Comparison of ENCODE assay signal across 8 mouse cellular contexts in the genomic region with DNA sequence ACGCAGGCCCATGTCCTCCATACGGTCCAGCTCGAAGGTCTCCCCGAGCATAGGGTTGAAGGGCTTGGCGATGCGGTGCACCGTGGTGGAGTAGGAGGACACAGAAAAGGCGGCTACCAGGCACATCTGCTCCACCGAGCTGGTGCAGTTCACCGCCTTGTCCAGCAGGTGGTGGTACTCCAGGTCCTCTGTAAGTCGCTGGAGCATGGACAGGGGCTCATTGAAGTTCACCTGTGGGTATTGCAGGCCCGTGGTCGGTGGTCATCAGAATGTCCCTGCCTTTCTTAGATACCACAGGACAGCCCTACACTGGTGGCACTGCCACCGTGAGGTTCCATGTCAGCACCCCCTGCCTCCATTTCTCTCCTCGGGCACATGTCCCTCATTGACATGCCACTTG.
DNase-seq lines count a peak whose midpoint lies in the region; ATAC-seq and TF ChIP-seq lines count a peak whose summit lies in the region.

No protein-coding gene starts in this region.

- TF ChIP-seq POLR2A in cerebellum, adult 2 months (IDR thresholded peaks at IDR 0.05; ENCODE audit: borderline replicate concordance, insufficient read depth, low read length): no peak

- DNase-seq in 3T3-L1 (ENCODE audit: low read depth, low spot score) (peak; percentile 63), G1E (ENCODE audit: low spot score) (peak; percentile 24)
- DNase-seq in cerebellum, adult 2 months: peak; percentile 65 to 81
- DNase-seq in forelimb bud, embryonic 11.5 days (ENCODE audit: low read depth, low spot score): peak; percentile 63
- peak; percentile 66 to 77 for DNase-seq in kidney, postnatal 25 days
- peak; percentile 75 for DNase-seq in lung, embryonic 14.5 days
- peak; percentile 71 for DNase-seq in retina, postnatal 1 day
- peak; percentile 22 to 60 for DNase-seq in urinary bladder, adult 18-20 months (ENCODE audit: low spot score in 2 of 2)

- ATAC-seq in G1E (ENCODE audit: extremely low read depth, insufficient number of reproducible peaks, low FRiP score, poor library complexity, severe bottlenecking): no peak
- ATAC-seq in lung, embryonic 14.5 days (ENCODE audit: insufficient read depth): no peak; the same call in 1 of the 2 replicates

- H3K36me3 ChIP-seq in G1E (replicated peaks): no peaks in the 10 kb centered on the region
- no peaks in the 10 kb centered on the region for H3K36me3 ChIP-seq in lung, embryonic 14.5 days (ENCODE audit: insufficient read depth)

- 29% methylated on average over 15 of the region's 15 CpGs for WGBS in cerebellum, adult 2 months
- 32% methylated on average over 15 of the region's 15 CpGs for WGBS in lung, embryonic 14.5 days

- no peak overlapping the region for H3K4me3 ChIP-seq in G1E (ENCODE audit: low read depth, low read length)
- H3K4me3 ChIP-seq in cerebellum, adult 2 months (replicated peaks; ENCODE audit: insufficient read depth, low read depth, low read length): no peak overlapping the region
- no peak overlapping the region for H3K4me3 ChIP-seq in lung, embryonic 14.5 days (ENCODE audit: low read depth, low read length)

- H3K9me3 ChIP-seq in G1E (replicated peaks): no peaks in the 10 kb centered on the region
- H3K9me3 ChIP-seq in lung, embryonic 14.5 days (ENCODE audit: low read depth, low read length): no peaks in the 10 kb centered on the region

- H3K27me3 ChIP-seq in G1E (ENCODE audit: insufficient read depth, low read length): peaks cover 6% of the 10 kb centered on the region; the same call in 1 of the 2 replicates
- H3K27me3 ChIP-seq in cerebellum, adult 2 months (ENCODE audit: control insufficient read depth, insufficient read depth, low read length): no peaks in the 10 kb centered on the region
- H3K27me3 ChIP-seq in lung, embryonic 14.5 days (ENCODE audit: insufficient read depth, low read length): no peaks in the 10 kb centered on the region

- no peak overlapping the region for H3K4me2 ChIP-seq in lung, embryonic 14.5 days

- no peak overlapping the region for H3K27ac ChIP-seq in cerebellum, adult 2 months (ENCODE audit: insufficient read depth, low read length)
- H3K27ac ChIP-seq in lung, embryonic 14.5 days (ENCODE audit: low read depth): no peak overlapping the region

- no peaks in the 10 kb centered on the region for H3K4me1 ChIP-seq in G1E (ENCODE audit: insufficient read depth, low read depth, low read length)
- H3K4me1 ChIP-seq in cerebellum, adult 2 months (ENCODE audit: control insufficient read depth, insufficient read depth, low read length): peaks cover 3% of the 10 kb centered on the region; the same call in 1 of the 2 replicates
- no peaks in the 10 kb centered on the region for H3K4me1 ChIP-seq in lung, embryonic 14.5 days (ENCODE audit: insufficient read depth)

- H3K9ac ChIP-seq in lung, embryonic 14.5 days: no peak overlapping the region

- peak; percentile 95 for TF ChIP-seq CTCF in G1E (IDR thresholded peaks at IDR 0.05; ENCODE audit: low read depth, low read length)
- TF ChIP-seq CTCF in cerebellum, adult 2 months (IDR thresholded peaks at IDR 0.05; ENCODE audit: borderline replicate concordance, insufficient read depth, low read depth, low read length): peak; percentile 96
- peak; percentile 88 for TF ChIP-seq CTCF in lung, embryonic 14.5 days (IDR thresholded peaks at IDR 0.05; ENCODE audit: low read depth)

Comparison
In these comparisons a context has a peak if more than half of its experiments do, and no peak if none do; other contexts are left out.
1. DNase-seq: peak in every context shown above with its lines; median percentile 75 in lung, embryonic 14.5 days; 73 in cerebellum, adult 2 months; 72 in kidney, postnatal 25 days; 71 in retina, postnatal 1 day; 63 in 3T3-L1; 63 in forelimb bud, embryonic 11.5 days; 41 in urinary bladder, adult 18-20 months; 24 in G1E.